Mouse (Mus musculus) naive thymus-derived CD4-positive, alpha-beta T cell, adult 2 months (primary cell): ENCODE data around the gene Clpp.
A peak's percentile ranks its signal among the peaks of the same experiment; 100 is the strongest.

Experiments used
- DNase-seq: peaks from one replicate; pipeline ENCODE4 v3.0.0-alpha.2; 2011; ENCODE audit warnings: low read depth

Gene Clpp

DNA sequence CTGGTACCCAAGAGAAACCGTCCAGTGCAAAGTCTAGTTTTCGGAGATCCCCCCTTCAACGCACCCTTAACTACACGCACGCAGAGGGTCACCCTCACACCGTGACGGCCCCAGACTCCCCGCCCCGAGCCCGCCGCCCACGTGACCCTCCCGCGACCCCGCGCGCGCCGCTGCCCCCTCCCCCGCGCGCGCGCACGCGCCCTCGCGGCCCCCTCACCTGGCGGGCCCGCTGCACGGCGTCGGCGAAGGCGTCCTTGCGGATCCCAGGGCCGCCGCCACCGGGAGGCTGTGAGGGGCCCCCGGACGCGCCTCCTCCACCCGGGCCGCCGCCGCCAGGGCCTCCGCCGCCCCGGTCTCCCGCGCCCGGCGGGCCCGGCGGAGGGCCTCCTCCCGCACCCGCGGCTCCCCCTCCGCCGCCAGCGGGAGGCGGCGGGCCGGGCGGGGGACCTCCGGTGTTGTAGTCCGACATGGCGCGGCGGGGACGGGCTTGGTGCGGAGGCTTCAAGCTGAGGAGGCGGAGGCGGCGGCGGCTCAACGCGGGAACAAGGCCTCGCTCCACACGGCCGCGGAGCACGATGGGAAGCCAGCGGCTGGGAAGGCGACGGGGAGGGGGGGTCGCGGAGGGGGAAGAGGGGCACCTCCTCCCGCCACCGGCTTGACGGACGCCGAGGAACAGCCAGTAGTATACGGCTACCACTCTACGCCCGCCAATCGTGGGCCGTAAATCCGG lies 41.0 kb downstream of the Clpp start, which contains the start of gene Khsrp:
Khsrp (minus strand) TSS at position 592 of the 730 bp plus-strand sequence.
- DNase-seq = peak; percentile 53

GRCm38 (mm10) chr17:57031661-57032420 lies 41.7 kb downstream of the Clpp start:
- DNase-seq = peak; percentile 100

DNA sequence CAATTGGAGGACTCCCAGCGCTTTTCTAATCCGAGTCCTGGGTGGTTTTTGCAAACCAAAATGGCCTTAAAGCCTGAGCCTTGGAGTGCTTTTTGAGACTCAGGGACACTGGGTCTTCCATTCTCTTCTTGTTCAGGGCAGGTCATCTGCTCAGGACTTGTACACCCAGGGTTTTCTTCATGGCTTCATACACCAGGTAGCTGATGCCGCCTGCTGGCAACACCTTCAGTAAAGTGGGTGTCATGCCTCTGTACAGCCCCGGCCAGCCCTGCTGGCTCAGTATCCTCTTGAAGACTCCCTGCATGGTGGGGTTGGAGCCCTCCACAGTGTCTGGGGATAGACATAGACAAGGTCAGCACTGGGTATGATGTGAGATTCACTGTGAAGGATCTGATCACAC lies 42.7 kb downstream of the Clpp start:
- no peak for DNase-seq

DNA sequence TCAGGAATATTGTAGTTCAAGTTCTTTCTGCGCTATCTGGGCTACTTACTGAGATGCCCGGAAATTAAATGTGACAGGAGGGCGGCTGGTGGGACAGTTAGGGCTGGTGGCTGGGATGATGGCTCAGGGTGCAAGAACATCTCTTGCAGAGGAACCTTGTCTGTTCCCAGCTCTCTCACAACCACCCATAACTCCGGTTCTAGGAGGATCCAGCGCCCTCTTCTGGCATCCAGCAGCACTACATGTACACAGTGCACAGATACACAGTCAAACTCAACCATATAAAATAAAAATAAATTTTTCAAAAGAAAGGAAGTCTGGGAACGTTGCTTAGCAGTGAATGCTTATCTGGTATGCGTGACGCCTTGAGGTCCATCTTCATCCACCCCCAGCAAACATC lies 48.9 kb downstream of the Clpp start:
- DNase-seq = no peak

DNA sequence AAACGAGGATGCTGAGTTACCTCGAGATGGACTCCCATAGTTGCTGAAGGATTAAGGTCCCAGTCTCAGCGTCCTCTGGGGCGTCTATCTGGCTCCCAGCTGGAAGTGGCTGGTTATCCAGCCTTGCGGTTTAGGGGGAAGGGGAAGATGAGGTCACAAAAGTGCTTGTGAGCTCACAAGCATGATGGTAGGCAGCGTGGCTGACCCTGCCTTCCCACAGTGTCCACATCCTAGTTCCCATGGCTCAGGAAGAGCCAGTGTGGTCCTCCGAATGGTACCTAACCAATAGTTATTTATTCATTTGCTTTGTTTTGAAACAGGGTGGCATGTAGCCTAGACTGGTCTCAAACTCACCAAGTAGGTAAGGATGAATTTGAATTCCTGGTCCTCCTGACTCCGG lies 51.4 kb downstream of the Clpp start, which contains the start of gene Slc25a41:
Slc25a41 (minus strand) TSS at position 101 of the 400 bp plus-strand sequence.
- no peak for DNase-seq
